Mouse (Mus musculus) left cerebral cortex, adult 2 months (tissue): ENCODE measurements around the gene Plcd1. TPM values are rescaled to one million over a fixed set of nuclear protein-coding genes. Genes with fewer than 3 reads are reported as not detected.

Source experiments
- DNase-seq, 2 experiments: peaks; one replicate each; pipeline ENCODE4 v3.0.0; 2021 to 2022; ENCODE audit warnings: low spot score in 2 of 2, mixed read lengths in 1 of 2; ENCODE audit errors: extremely low spot score in 1 of 2
- H3K27ac ChIP-seq: fragments of 200-600 bp; 2 replicates; pipeline ENCODE4 v1.8.1; 2022
- H3K4me3 ChIP-seq: fragments of 200-600 bp; 2 replicates; pipeline ENCODE4 v1.8.1; 2022
- CTCF ChIP-seq: fragments of 200-600 bp; IDR thresholded peaks from 2 replicates; pipeline ENCODE4 v1.8.1; 2022; ENCODE audit warnings: antibody characterized with exemption, mild to moderate bottlenecking, moderate library complexity
- intact Hi-C: fragments of 180-260 bp; cut with DNase I; formaldehyde crosslinking; loops from one replicate; pipeline ENCODE4 v1.15.1; 2025
- total RNA-seq, 2 experiments: library from RNA; stranded (reverse); gene quantifications; 2 replicates each; pipeline ENCODE4 v1.2.3; 2021

The Plcd1 gene
- total RNA-seq, 2 experiments from 2014 or later: 15.2 to 16.2 TPM

GRCm38 (mm10) chr9:119068266-119068665 lies 25.0 kb downstream of the Plcd1 start:
- Histone ChIP-seq H3K27ac (no peak overlapping the region), H3K4me3 (no peak overlapping the region)
- no peak for TF ChIP-seq CTCF
- no peak for DNase-seq
- intact Hi-C loops: loop anchor here (5.0 kb wide), 1 partner anchor 481 kb away; no protein-coding TSS in a partner anchor

GRCm38 (mm10) chr9:119067601-119068000 lies 25.7 kb downstream of the Plcd1 start:
- Histone ChIP-seq H3K27ac (no peak overlapping the region), H3K4me3 (no peak overlapping the region)
- peak; percentile 94 for TF ChIP-seq CTCF
- intact Hi-C loops: loop anchor here (1.0 to 5.0 kb wide), 2 partner anchors 147 to 480 kb away; no protein-coding TSS in a partner anchor
- peak; percentile 76 to 83 for DNase-seq

- intact Hi-C loops: no loop called here
- Histone ChIP-seq H3K4me3 (no peak overlapping the region), H3K27ac (no peak overlapping the region)
- no peak for DNase-seq
- TF ChIP-seq CTCF: no peak
Observed at GRCm38 (mm10) chr9:119064296-119064695, 29.0 kb downstream of the Plcd1 start.

- H3K4me3 ChIP-seq: no peak overlapping the region
- no peak overlapping the region for H3K27ac ChIP-seq
- TF ChIP-seq CTCF: no peak
- no peak for DNase-seq
- intact Hi-C loops: no loop called here
Observed at GRCm38 (mm10) chr9:119063036-119063644, 30.2 kb downstream of the Plcd1 start.

DNA sequence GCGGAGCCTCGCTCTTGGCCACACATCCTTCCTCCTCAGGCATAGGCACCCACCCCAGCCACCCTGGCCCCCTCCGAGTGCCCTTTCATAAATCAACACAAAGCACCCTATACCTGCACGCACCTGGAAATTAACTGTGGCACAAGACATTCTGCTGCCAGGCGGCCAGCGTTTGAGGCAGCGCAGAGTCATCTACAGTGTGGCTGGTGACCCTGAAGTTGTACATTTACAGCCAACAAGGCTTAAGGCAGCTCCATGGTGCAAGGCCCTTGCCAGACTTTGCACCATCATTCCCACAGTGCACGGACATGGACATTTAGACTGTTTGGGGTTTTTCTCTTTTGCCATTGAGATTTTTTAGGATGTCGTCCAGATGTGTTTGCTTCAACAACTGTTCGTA lies 32.6 kb downstream of the Plcd1 start:
- DNase-seq: no peak
- Histone ChIP-seq H3K27ac (no peak overlapping the region), H3K4me3 (no peak overlapping the region)
- TF ChIP-seq CTCF: no peak
- intact Hi-C loops: no loop called here

GRCm38 (mm10) chr9:119058245-119058644 lies 35.1 kb downstream of the Plcd1 start:
- intact Hi-C loops: no loop called here
- no peak for DNase-seq
- no peak for TF ChIP-seq CTCF
- H3K4me3 ChIP-seq: no peak overlapping the region
- no peak overlapping the region for H3K27ac ChIP-seq

GRCm38 (mm10) chr9:119055336-119055735 lies 38.0 kb downstream of the Plcd1 start:
- H3K27ac ChIP-seq: no peak overlapping the region
- no peak for TF ChIP-seq CTCF
- DNase-seq: no peak

DNA sequence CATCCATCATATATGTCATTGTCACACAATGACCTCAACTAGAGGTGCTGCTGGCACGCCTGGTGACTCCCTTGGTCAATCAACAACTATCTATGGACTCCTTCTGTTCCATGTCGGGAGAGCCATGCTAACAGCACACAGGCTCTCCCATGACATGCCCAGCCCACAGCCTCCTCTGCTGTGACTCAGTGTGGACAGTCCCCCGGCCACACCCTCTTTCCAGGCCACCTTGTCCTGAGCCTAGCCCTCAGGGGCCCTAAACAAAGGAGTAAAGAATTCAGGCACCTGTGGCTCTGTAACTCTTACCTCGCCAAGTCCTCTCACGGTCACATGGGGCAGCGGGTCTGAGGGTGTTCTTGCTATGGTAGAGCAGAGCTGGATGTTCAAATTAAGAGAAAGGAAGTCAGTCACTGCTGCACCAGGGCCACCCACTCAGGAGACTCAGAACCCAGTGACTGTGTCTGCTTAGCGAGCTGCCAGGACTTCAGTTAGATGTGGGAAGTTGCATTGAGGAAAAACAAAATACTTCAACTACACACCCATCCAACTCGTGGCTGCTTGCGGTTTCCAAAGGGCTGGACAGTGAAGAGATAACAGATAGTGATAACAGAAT lies 39.2 kb downstream of the Plcd1 start:
- intact Hi-C loops: no loop called here
- H3K4me3 ChIP-seq: no peak overlapping the region
- DNase-seq: no peak
- H3K27ac ChIP-seq: no peak overlapping the region
- TF ChIP-seq CTCF: no peak

More at GRCm38 (mm10) chr9:119055336-119055735, 38.0 kb downstream of the Plcd1 start:
- intact Hi-C loops: no loop called here
- H3K4me3 ChIP-seq: no peak overlapping the region

- TF ChIP-seq CTCF: no peak
- Histone ChIP-seq H3K4me3 (peak within 1 kb of the TSS; percentile 17; the same call in 1 of the 2 replicates), H3K27ac (no peak within 1 kb of the TSS)
- intact Hi-C loops: no loop called here
- no peak for DNase-seq
Observed at GRCm38 (mm10) chr9:119052154-119052944, 41.0 kb downstream of the Plcd1 start, which contains the start of gene Vill. Gene Vill (plus strand): TSS chr9:119052778.

DNA sequence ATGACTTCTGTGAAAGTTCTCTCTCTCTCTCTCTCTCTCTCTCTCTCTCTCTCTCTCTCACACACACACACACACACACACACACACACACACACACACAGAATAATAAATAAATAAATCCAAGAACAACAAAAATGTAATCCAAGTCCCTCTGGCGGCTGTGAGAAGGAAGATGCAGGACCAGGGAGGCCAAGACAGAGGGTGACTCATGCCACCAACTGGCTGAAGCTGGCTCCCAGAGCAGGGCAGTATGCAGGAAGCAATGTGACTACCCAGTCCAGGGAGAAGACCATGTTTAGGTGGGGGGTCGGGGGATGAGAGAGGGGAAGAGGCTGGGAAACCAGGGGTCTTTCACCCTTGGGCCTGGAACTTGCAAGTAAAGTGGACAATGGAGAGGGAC lies 42.1 kb downstream of the Plcd1 start:
- no peak for DNase-seq
- H3K4me3 ChIP-seq: no peak overlapping the region
- intact Hi-C loops: no loop called here
- TF ChIP-seq CTCF: no peak; the same call in 1 of the 2 replicates
- H3K27ac ChIP-seq: no peak overlapping the region

- no peak for DNase-seq
- intact Hi-C loops: no loop called here
- TF ChIP-seq CTCF: no peak
- H3K4me3 ChIP-seq: no peak overlapping the region
- no peak overlapping the region for H3K27ac ChIP-seq
Observed at GRCm38 (mm10) chr9:119048182-119048903, 45.0 kb downstream of the Plcd1 start.
